Mouse (Mus musculus): ENCODE data around the gene Pabpn1l. TPM values are rescaled to one million over a fixed set of nuclear protein-coding genes. Genes with fewer than 3 reads are reported as not detected.

Gene Pabpn1l
- polyA plus RNA-seq, 1 experiment from 2014 or later: not detected

DNA sequence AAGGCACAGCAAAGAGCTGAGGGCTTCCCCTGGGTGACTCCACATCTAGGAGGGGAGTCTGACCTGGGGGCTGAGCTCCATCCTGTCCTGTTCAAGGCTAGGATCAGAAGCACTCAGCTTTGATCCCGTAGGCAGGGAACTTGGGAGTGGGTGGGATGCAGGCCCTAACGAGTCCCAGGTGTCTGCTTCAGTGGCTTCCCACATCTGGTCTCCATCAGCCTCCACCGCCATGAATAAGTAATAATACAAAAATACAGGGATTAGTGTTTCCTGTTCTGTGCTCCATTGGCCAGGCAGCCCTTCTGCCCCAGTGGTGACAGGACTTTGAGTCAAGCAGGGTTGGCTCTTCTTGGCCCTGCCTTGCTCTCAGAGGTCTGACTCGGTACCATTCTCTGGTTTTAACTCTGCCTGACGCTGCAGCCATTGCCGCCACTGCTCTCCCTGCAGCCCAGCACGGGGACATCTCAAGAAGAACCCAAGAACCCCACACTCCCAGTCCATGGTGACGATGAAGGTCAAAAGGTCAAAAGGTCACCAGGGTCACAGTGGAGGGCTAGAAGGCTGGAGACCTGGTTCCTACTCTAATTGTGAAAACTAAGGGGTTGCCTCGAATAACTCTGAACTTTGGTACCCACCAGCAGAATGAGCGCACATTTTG lies 35.7 kb upstream of the Pabpn1l start:
- H3K36me3 ChIP-seq (ENCODE audit: control insufficient read depth, insufficient read depth, low read length): no peaks in the 10 kb centered on the region
- no peak overlapping the region for H3K9ac ChIP-seq (ENCODE audit: low read length)
- no peak overlapping the region for H3K4me2 ChIP-seq (ENCODE audit: low read length)
- no peak overlapping the region for H3K4me3 ChIP-seq (ENCODE audit: control insufficient read depth in 1 of 2, insufficient read depth in 1 of 2, low read depth in 1 of 2, low read length in 2 of 2)
- H3K9me3 ChIP-seq (ENCODE audit: control insufficient read depth, low read length): no peaks in the 10 kb centered on the region
- H3K4me1 ChIP-seq (ENCODE audit: control insufficient read depth in 2 of 2, insufficient read depth in 2 of 2, low read length in 2 of 2): peaks cover 30 to 48% of the 10 kb centered on the region in 2 experiments
- H3K27me3 ChIP-seq (ENCODE audit: control insufficient read depth, insufficient read depth, low read length): no peaks in the 10 kb centered on the region
- H3K27ac ChIP-seq (replicated peaks in 1 of 2; ENCODE audit: control insufficient read depth in 1 of 2, insufficient read depth in 1 of 2, low read depth in 2 of 2, low read length in 2 of 2): no peak overlapping the region
- ATAC-seq (ENCODE audit: insufficient number of reproducible peaks, insufficient read depth, low FRiP score, low read depth): no peak
- WGBS: 70% methylated on average over 10 of the region's 10 CpGs

DNA sequence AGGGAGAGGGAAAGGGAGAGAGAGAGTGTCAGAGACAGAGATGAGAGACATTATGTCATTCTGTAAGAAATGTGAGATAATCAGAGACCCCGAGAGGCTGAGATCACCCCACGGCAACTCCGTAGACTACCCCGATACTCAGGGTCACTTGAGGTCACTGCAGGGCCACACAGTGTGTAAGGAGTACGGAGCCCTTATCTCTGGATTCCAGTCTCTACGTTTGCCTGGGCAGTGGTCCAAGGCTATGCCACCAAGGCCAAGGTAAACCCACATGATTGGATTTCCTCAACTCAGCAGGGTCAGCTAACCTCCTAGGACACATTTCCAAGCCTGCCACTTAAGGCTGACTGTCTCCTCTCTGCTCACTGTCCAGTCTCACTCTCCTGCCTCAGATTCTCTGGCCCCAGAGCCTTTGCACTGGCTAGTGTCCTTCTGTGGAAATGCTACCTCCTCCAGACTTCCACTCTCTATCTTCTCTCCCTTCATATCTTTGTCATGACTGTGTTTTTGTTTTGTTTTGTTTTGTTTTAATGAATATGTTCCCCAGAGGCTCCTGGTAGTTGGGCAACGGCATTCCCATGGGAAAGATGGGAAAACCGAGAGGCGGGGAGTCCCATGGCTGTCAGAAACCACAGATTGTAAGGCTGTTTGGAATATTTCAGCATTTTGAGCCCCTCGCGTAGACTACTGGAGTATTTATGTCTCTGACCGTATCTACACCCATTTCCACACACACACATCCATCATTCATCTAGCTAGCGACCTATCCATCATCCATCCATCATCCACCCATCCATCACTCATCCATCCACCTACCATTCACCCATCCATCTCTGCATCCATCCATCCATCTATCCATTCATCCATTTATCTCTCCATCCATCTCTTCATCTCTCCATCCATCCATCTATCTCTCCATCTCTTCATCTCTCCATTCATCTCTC lies 33.8 kb upstream of the Pabpn1l start:
- H3K36me3 ChIP-seq (ENCODE audit: control insufficient read depth, insufficient read depth, low read length): no peaks in the 10 kb centered on the region
- no peak overlapping the region for H3K9ac ChIP-seq (ENCODE audit: low read length)
- 0 out of 2 replicates have a peak overlapping the region, but pooled peaks have one; percentile 13 for H3K4me2 ChIP-seq (ENCODE audit: low read length)
- ATAC-seq (ENCODE audit: insufficient number of reproducible peaks, insufficient read depth, low FRiP score, low read depth): peak; percentile 42; the same call in 1 of the 2 replicates
- H3K4me1 ChIP-seq (ENCODE audit: control insufficient read depth in 2 of 2, insufficient read depth in 2 of 2, low read length in 2 of 2): peaks cover 26 to 47% of the 10 kb centered on the region in 2 experiments
- H3K27me3 ChIP-seq (ENCODE audit: control insufficient read depth, insufficient read depth, low read length): no peaks in the 10 kb centered on the region
- 45% methylated on average over 13 of the region's 13 CpGs for WGBS
- no peak overlapping the region for H3K4me3 ChIP-seq (ENCODE audit: control insufficient read depth in 1 of 2, insufficient read depth in 1 of 2, low read depth in 1 of 2, low read length in 2 of 2)
- peak overlapping the region in 1 of 2 experiments; percentile 39; a peak in 1 of 4 replicates for H3K27ac ChIP-seq (replicated peaks in 1 of 2; ENCODE audit: control insufficient read depth in 1 of 2, insufficient read depth in 1 of 2, low read depth in 2 of 2, low read length in 2 of 2)
- no peaks in the 10 kb centered on the region for H3K9me3 ChIP-seq (ENCODE audit: control insufficient read depth, low read length)

DNA sequence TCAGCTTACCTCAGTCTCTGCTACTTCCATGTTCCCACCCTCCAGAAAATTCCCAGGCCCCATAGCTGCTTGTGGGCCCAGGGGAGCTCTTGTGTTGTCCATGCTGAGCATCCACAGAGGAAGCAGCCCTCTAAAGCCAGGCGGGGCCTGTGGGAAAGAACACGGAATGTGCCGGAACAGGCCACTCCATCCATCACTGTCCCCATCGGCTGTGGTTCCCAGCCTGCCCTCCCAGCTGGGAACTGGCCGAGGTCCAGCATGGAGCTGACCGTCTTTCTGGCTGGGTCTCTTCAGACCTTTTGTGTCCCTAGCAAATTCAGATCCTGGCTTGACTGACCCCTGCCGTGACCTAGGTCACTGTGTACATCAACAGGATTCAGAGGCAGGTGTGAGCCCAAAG lies 32.2 kb upstream of the Pabpn1l start:
- H3K9me3 ChIP-seq (ENCODE audit: control insufficient read depth, low read length): no peaks in the 10 kb centered on the region
- H3K27ac ChIP-seq (replicated peaks in 1 of 2; ENCODE audit: control insufficient read depth in 1 of 2, insufficient read depth in 1 of 2, low read depth in 2 of 2, low read length in 2 of 2): no peak overlapping the region
- no peaks in the 10 kb centered on the region for H3K27me3 ChIP-seq (ENCODE audit: control insufficient read depth, insufficient read depth, low read length)
- H3K4me1 ChIP-seq (ENCODE audit: control insufficient read depth in 2 of 2, insufficient read depth in 2 of 2, low read length in 2 of 2): peaks cover 19 to 41% of the 10 kb centered on the region in 2 experiments
- ATAC-seq (ENCODE audit: insufficient number of reproducible peaks, insufficient read depth, low FRiP score, low read depth): no peak
- H3K9ac ChIP-seq (ENCODE audit: low read length): no peak overlapping the region
- 0 out of 2 replicates have a peak, but pooled peaks cover 3% of the 10 kb centered on the region for H3K36me3 ChIP-seq (ENCODE audit: control insufficient read depth, insufficient read depth, low read length)
- no peak overlapping the region for H3K4me2 ChIP-seq (ENCODE audit: low read length)
- H3K4me3 ChIP-seq (ENCODE audit: control insufficient read depth in 1 of 2, insufficient read depth in 1 of 2, low read depth in 1 of 2, low read length in 2 of 2): no peak overlapping the region
- WGBS: 76% methylated on average over 7 of the region's 7 CpGs

DNA sequence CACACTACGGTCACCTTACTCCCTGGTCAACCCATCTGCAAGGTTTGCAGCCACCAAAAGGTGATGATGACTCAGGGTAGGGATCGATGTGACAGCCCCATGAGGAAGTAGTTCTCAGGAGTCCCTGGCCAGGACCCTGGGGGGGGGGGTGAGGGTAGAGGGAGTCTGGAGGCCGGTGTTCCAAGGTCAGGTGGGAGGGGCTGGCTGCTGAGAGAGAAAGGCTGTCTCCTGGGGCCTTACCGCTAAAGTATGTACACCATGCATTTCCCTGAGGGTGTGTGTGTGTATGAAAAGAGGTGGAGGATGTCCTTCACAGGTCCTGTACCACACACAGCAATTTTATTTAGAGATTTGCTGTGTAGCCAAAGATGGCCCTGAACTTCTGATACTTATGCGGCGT lies 30.1 kb upstream of the Pabpn1l start:
- Histone ChIP-seq H3K27ac (replicated peaks in 1 of 2; ENCODE audit: control insufficient read depth in 1 of 2, insufficient read depth in 1 of 2, low read depth in 2 of 2, low read length in 2 of 2) (no peak overlapping the region), H3K27me3 (ENCODE audit: control insufficient read depth, insufficient read depth, low read length) (no peaks in the 10 kb centered on the region), H3K4me1 (ENCODE audit: control insufficient read depth in 2 of 2, insufficient read depth in 2 of 2, low read length in 2 of 2) (peaks cover 16 to 36% of the 10 kb centered on the region in 2 experiments), H3K4me2 (ENCODE audit: low read length) (no peak overlapping the region), H3K9me3 (ENCODE audit: control insufficient read depth, low read length) (no peaks in the 10 kb centered on the region), H3K36me3 (ENCODE audit: control insufficient read depth, insufficient read depth, low read length) (peaks cover 9% of the 10 kb centered on the region; the same call in 1 of the 2 replicates), H3K4me3 (ENCODE audit: control insufficient read depth in 1 of 2, insufficient read depth in 1 of 2, low read depth in 1 of 2, low read length in 2 of 2) (no peak overlapping the region), H3K9ac (ENCODE audit: low read length) (no peak overlapping the region)
- WGBS: 55% methylated on average over 6 of the region's 6 CpGs
- no peak for ATAC-seq (ENCODE audit: insufficient number of reproducible peaks, insufficient read depth, low FRiP score, low read depth)

DNA sequence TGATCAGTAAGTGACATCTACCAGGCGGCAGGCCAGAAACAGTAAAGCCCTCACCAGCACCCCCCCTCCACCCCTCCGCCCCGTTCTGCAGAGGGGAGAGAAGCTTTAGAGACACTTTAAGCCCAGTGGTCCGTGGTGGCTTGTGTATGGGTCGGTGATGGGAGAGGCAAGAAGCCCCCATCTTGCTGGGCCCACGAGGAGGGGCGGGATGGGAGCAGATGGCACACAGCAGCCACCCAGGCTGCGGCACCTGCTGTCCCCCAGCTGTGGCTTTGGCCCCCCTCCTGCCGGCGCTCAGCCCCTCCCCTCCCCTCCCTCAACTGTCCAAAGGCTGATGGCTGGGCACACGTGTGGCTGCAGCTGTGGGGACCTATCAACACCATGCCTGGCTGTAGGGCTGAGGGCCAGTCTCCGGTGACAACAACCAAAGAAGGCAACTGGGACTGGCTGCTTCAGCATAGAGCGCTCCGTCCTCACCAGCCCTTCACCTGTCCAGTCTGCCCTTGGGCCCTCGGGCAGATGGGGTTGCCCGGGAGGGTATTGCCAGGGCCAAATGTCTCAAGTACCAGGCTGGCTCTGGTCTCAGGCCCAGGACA lies 28.9 kb upstream of the Pabpn1l start:
- WGBS: 62% methylated on average over 16 of the region's 16 CpGs
- H3K4me3 ChIP-seq (ENCODE audit: control insufficient read depth in 1 of 2, insufficient read depth in 1 of 2, low read depth in 1 of 2, low read length in 2 of 2): no peak overlapping the region
- no peak overlapping the region for H3K9ac ChIP-seq (ENCODE audit: low read length)
- peaks cover 19 to 39% of the 10 kb centered on the region in 2 experiments for H3K4me1 ChIP-seq (ENCODE audit: control insufficient read depth in 2 of 2, insufficient read depth in 2 of 2, low read length in 2 of 2)
- no peak overlapping the region for H3K27ac ChIP-seq (replicated peaks in 1 of 2; ENCODE audit: control insufficient read depth in 1 of 2, insufficient read depth in 1 of 2, low read depth in 2 of 2, low read length in 2 of 2)
- H3K36me3 ChIP-seq (ENCODE audit: control insufficient read depth, insufficient read depth, low read length): peaks cover 14% of the 10 kb centered on the region; the same call in 1 of the 2 replicates
- no peaks in the 10 kb centered on the region for H3K27me3 ChIP-seq (ENCODE audit: control insufficient read depth, insufficient read depth, low read length)
- ATAC-seq (ENCODE audit: insufficient number of reproducible peaks, insufficient read depth, low FRiP score, low read depth): no peak
- H3K4me2 ChIP-seq (ENCODE audit: low read length): no peak overlapping the region
- H3K9me3 ChIP-seq (ENCODE audit: control insufficient read depth, low read length): no peaks in the 10 kb centered on the region

DNA sequence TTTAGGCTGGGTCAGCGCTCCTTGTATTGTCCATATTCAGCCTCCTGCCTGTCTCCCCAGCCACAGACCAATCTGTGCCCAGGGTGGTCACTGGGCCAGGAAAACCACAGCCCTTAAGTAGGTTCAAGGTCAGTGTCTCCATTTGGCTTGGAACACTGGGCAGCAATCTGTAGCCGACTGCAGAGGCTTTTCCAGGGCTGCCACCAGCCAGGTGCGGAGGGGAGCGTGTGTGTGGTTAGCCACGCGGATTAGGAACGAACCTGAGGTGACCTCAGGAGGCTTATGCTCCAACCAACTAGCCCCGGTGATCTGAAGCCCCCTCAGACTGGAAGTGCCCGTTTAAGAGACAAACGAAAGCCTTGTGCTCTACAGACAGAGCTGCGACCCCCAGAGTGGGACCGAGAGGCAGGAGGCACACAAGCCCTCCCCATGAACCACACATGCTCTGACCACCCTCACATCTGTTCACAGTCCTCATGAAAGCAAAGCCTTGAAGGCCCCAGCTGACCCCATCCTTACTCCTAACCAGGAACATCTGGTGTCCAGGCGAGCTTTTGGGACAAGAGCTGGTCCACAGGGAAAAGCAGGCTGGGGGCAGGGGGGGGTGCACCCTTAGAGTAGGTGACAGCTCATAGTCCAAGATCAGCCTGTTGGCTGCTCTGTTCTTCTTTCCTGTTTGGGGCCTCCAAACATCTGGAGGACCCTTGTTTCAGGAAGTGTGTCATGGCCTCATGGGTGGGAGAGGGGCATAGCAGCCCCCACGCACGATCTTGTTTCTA lies 25.8 kb upstream of the Pabpn1l start:
- Histone ChIP-seq H3K27ac (replicated peaks in 1 of 2; ENCODE audit: control insufficient read depth in 1 of 2, insufficient read depth in 1 of 2, low read depth in 2 of 2, low read length in 2 of 2) (no peak overlapping the region), H3K9ac (ENCODE audit: low read length) (no peak overlapping the region), H3K36me3 (ENCODE audit: control insufficient read depth, insufficient read depth, low read length) (peaks cover 20% of the 10 kb centered on the region; the same call in 1 of the 2 replicates), H3K4me3 (ENCODE audit: control insufficient read depth in 1 of 2, insufficient read depth in 1 of 2, low read depth in 1 of 2, low read length in 2 of 2) (no peak overlapping the region), H3K9me3 (ENCODE audit: control insufficient read depth, low read length) (no peaks in the 10 kb centered on the region), H3K27me3 (ENCODE audit: control insufficient read depth, insufficient read depth, low read length) (no peaks in the 10 kb centered on the region), H3K4me1 (ENCODE audit: control insufficient read depth in 2 of 2, insufficient read depth in 2 of 2, low read length in 2 of 2) (peaks cover 11 to 27% of the 10 kb centered on the region in 2 experiments), H3K4me2 (ENCODE audit: low read length) (no peak overlapping the region)
- ATAC-seq (ENCODE audit: insufficient number of reproducible peaks, insufficient read depth, low FRiP score, low read depth): no peak
- 82% methylated on average over 15 of the region's 15 CpGs for WGBS

DNA sequence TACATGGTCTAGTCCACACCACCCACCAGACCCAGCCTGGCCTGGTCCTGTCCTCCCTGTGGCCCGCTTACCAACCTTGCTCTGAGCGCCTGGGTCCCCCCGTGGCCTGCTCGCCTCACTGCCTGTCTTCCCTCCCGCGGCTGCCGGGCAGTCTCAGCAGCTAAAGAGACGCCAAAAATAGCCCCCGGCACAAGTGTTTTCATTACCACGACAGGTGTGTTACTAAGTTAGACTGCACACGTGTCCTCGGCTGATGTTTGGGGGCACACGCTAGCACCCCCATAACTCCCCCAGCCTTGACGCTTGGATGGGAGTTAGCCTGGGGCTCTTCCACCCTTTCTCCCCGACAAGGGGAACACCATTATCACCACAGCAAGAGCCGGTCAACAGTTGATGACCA lies 23.8 kb upstream of the Pabpn1l start:
- Histone ChIP-seq H3K27me3 (ENCODE audit: control insufficient read depth, insufficient read depth, low read length) (no peaks in the 10 kb centered on the region), H3K4me2 (ENCODE audit: low read length) (0 out of 2 replicates have a peak overlapping the region, but pooled peaks have one; percentile 3), H3K36me3 (ENCODE audit: control insufficient read depth, insufficient read depth, low read length) (peaks cover 20% of the 10 kb centered on the region; the same call in 1 of the 2 replicates), H3K9ac (ENCODE audit: low read length) (no peak overlapping the region), H3K9me3 (ENCODE audit: control insufficient read depth, low read length) (no peaks in the 10 kb centered on the region), H3K4me1 (ENCODE audit: control insufficient read depth in 2 of 2, insufficient read depth in 2 of 2, low read length in 2 of 2) (peaks cover 16 to 26% of the 10 kb centered on the region in 2 experiments), H3K27ac (replicated peaks in 1 of 2; ENCODE audit: control insufficient read depth in 1 of 2, insufficient read depth in 1 of 2, low read depth in 2 of 2, low read length in 2 of 2) (no peak overlapping the region), H3K4me3 (ENCODE audit: control insufficient read depth in 1 of 2, insufficient read depth in 1 of 2, low read depth in 1 of 2, low read length in 2 of 2) (no peak overlapping the region)
- WGBS: 44% methylated on average over 16 of the region's 16 CpGs
- no peak for ATAC-seq (ENCODE audit: insufficient number of reproducible peaks, insufficient read depth, low FRiP score, low read depth)
